Mouse (Mus musculus) lung, adult 18-20 months (tissue): ENCODE measurements around the gene Fmnl3.
"Not testable (repeated sequence)": the region's sequence is repeated elsewhere in the genome, so short reads cannot be mapped to it uniquely, and the experiment has no call there.

Experiments
- DNase-seq, 2 experiments: peaks; one replicate each; pipeline ENCODE4 v3.0.0; 2022; ENCODE audit warnings: mixed read lengths in 2 of 2

The Fmnl3 gene

GRCm38 (mm10) chr15:99386796-99387195 lies 16.5 kb upstream of the Fmnl3 start:
- DNase-seq, result no peak

- not testable (repeated sequence) for DNase-seq
Observed at GRCm38 (mm10) chr15:99386110-99386509, 15.8 kb upstream of the Fmnl3 start.

- no peak for DNase-seq
Observed at GRCm38 (mm10) chr15:99384071-99384470, 13.8 kb upstream of the Fmnl3 start.

- DNase-seq, result peak in 1 of 2 experiments; percentile 42
Observed at GRCm38 (mm10) chr15:99382893-99383292, 12.6 kb upstream of the Fmnl3 start.

GRCm38 (mm10) chr15:99376240-99376639 lies 6.0 kb upstream of the Fmnl3 start:
- no peak for DNase-seq

GRCm38 (mm10) chr15:99375581-99375980 lies 5.3 kb upstream of the Fmnl3 start:
- no peak for DNase-seq

- DNase-seq, result no peak
Observed at GRCm38 (mm10) chr15:99375036-99375435, 4.8 kb upstream of the Fmnl3 start.

- no peak for DNase-seq
Observed at GRCm38 (mm10) chr15:99372761-99373160, 2.5 kb upstream of the Fmnl3 start.

- DNase-seq, result no peak
Observed at GRCm38 (mm10) chr15:99371526-99372340, 1.5 kb upstream of the Fmnl3 start.

- DNase-seq, result peak; percentile 34 to 45
Observed at GRCm38 (mm10) chr15:99369391-99370171, 701 bp downstream of the Fmnl3 start.

GRCm38 (mm10) chr15:99368583-99369266 lies 1.6 kb downstream of the Fmnl3 start:
- peak in 1 of 2 experiments; percentile 21 for DNase-seq

- DNase-seq, result no peak
Observed at GRCm38 (mm10) chr15:99364921-99365320, 5.4 kb downstream of the Fmnl3 start.

- no peak for DNase-seq
Observed at GRCm38 (mm10) chr15:99364022-99364530, 6.2 kb downstream of the Fmnl3 start.

GRCm38 (mm10) chr15:99358952-99359351 lies 11.3 kb downstream of the Fmnl3 start:
- DNase-seq, result no peak

GRCm38 (mm10) chr15:99356462-99356861 lies 13.8 kb downstream of the Fmnl3 start:
- DNase-seq, result no peak

GRCm38 (mm10) chr15:99355660-99356059 lies 14.6 kb downstream of the Fmnl3 start:
- DNase-seq, result no peak

- no peak for DNase-seq
Observed at GRCm38 (mm10) chr15:99352306-99352705, 18.0 kb downstream of the Fmnl3 start.

- DNase-seq, result no peak
Observed at GRCm38 (mm10) chr15:99351610-99352009, 18.7 kb downstream of the Fmnl3 start.

GRCm38 (mm10) chr15:99344961-99345360 lies 25.3 kb downstream of the Fmnl3 start:
- DNase-seq, result no peak

- DNase-seq, result no peak
Observed at GRCm38 (mm10) chr15:99344148-99344870, 26.0 kb downstream of the Fmnl3 start.

GRCm38 (mm10) chr15:99343414-99344147 lies 26.7 kb downstream of the Fmnl3 start:
- DNase-seq, result peak; percentile 48 to 63
